Mouse (Mus musculus) cerebellum, postnatal 25 days (tissue): ENCODE data around the gene Mapkapk5.

ENCODE experiments used
- DNase-seq, 2 experiments: peaks; one replicate each; pipeline ENCODE4 v3.0.0; 2021; ENCODE audit warnings: mixed read lengths in 2 of 2

Mapkapk5 gene

DNA sequence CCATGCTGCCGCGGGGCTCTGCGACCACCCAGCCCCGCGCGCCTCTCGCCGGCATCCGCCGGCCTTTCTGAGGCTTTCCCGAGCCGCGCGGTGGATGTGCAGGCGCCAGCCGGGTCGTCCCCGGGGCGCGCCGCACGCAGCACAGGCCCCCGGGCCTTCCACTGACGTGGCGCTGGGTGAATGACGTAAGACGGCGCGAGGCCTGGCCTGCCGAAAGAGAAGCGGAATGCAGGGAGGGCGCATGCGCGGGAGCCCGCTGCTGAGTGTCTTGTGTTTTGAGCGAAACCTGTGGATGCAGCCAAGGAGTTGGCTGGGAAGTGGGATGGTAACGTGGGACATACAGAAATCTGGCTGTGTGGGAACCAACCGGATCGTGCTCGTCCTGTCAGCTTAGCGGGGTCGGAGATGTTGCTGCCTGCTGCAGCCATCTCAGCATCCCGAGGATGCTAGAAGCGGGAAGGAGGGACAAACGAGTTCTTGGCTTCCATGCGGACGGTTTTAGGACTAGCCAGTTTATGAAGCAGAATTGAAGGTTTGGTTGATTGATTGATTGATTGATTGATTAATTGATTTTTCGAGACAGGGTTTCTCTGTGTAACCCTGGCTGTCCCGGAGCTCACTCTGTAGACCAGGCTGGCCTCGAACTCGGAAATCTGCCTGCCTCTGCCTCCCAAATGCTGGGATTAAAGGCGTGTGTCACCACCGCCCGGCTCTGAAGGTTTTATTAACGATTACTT lies at the start of gene Mapkapk5:
Gene Mapkapk5, minus strand, starts transcription at position 113 of the 737 bp plus-strand sequence.
- DNase-seq: peak; percentile 99 to 100

DNA sequence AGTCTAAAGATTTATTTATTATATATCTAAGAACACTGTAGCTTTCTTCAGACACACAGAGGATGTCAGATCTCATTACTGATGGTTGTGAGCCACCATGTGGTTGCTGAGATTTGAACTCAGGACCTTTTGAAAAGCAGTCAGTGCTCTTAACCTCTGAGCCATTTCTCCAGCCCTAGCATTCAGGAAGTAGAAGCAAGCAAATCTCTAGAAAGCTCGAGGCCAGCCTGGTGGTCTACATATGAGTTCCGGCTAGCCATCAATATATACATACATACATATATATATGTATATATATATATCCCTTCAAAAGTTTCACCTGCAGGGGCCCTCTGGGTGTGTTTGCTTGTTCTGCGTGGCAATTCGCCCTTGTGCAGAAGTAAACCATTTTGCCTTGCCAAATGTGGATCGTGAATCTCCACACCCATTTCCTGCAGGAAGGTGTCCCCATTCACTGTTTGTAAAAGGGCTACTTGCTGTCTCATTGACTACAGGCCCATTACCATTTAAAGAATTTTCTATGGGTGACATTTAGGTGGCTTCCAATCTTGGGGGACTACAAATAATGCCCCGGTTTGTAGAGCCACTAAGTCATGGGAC lies 49.1 kb upstream of the Mapkapk5 start:
- no peak for DNase-seq

DNA sequence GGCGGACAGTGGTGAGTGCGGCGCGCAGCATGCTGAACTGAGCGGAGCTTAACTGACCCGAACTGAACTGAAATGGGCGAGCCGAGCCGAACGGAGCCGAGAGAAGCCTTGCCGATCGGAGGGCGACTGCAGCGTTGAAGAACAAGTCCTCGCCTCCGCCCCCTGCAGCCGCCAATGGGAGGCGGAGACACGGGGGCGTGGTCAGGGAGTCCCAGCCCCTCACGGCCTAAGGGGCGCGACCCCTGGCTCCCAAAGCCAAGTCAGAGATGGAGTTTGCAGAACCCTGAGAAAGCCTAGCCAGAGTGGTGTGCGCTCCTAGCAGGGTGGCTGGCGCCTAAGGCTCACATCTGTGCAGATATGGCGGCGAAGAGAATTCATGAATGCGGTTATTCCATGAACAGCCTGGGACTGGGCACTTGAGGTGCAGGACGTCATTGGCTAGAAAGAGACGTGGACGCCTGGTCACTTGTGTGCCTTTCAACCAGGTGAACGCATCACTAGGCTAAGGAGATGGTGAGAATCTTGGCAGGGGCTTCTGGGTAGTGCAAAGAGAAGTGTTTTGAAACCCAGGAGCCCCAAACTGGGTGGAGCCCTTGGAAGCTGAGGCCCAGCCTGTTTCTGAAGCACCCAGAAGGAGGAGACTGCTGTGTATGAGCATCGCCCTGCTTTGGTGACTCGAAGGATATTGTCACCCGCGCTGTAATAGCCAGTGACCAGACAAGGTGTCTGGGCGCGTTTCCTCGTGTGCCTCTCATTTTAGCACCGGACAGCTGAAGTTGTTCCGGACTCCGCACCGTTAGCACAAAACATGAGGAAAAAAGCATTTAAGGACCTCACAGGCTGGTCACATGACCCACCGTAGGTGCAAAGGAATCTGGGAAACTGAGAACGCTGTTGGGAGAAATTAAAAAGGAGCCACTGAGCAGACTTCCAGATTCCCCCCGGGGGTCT lies 48.0 kb upstream of the Mapkapk5 start, which contains the start of gene Aldh2:
Gene Aldh2, minus strand, starts transcription at position 374 of the 951 bp plus-strand sequence.
- DNase-seq: peak; percentile 62 to 77

GRCm38 (mm10) chr5:121592816-121593407 lies 47.2 kb upstream of the Mapkapk5 start:
- DNase-seq: peak in 1 of 2 experiments; percentile 19

- DNase-seq: no peak
Measured at GRCm38 (mm10) chr5:121592064-121592815, 46.5 kb upstream of the Mapkapk5 start.

GRCm38 (mm10) chr5:121591417-121592063 lies 45.8 kb upstream of the Mapkapk5 start:
- no peak for DNase-seq

GRCm38 (mm10) chr5:121589928-121590327 lies 44.2 kb upstream of the Mapkapk5 start:
- DNase-seq: no peak

- no peak for DNase-seq
Measured at GRCm38 (mm10) chr5:121586400-121587039, 40.8 kb upstream of the Mapkapk5 start.

- DNase-seq: no peak
Measured at GRCm38 (mm10) chr5:121585699-121586098, 40.0 kb upstream of the Mapkapk5 start.

DNA sequence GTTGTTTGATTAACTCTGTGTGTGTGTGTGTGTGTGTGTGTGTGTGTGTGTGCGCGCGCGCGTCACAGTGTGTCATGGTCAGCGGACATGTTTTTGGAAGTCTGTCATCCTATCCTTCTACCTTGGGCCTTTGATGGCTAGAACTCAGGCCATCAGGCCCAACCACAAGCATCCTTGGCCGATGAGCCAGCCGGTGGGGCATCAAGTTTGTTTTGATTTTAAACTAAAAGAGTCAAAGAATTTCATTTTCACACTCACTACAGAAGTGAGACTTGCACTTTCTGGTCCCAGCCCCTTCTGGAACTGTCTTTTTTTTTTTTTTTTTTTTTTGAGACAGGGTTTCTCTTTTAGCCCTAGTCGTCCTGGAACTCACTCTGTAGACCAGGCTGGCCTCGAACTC lies 39.3 kb upstream of the Mapkapk5 start:
- DNase-seq: no peak

DNA sequence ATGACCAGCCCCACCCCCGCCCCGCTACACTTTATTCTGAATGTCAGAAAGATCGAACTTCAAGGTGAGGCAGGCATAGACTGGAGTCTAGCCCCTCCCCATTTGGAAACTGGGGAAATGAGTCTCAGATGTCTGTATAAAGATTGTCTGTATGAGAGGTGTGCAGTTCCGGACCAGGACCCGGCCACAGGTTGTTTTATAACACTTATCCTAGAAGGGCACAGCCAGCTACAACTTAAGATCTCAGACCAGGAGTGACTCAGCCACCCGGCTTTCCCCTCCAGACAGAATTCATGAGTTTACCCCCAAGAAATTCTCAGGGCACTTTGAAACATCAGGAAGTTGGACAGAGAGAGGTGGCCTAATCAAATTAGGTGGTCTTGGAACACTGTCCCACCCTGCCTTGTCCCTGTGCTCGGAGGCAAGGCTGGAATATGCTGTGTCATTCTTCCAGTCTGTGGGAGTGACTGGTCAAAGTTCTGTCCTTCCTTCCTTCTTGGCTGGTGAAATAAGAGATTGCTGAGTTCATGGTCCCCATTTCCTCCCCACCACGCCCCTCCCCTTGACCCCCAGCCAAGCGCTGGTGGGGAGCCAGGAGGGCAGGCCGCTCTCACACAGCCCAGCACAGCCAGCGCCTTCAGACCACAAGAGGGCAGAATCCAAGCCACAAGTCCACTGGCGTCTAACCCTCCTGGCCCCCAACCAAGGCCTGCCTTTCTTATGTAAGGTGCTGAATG lies 38.2 kb upstream of the Mapkapk5 start:
- DNase-seq: peak; percentile 55 to 76

DNA sequence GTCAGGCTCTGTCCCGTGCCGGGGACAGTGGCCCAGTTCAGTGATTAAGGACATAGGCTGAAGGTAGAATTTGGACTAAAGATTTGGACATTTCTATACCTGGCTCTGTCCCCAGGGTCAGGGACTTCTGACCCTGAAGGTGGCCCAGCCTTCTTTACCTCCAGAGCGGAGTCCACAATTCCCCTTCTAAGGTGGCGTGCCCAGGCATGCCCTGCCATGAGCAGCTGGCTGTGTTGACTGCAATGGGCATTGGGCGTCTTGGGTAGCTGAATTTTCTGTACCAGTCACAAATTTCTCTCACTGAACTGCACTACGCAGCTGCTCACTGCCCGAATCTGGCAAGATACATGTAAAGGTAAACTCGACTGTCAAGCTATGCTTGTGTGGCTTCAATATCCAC lies 36.2 kb upstream of the Mapkapk5 start:
- DNase-seq: no peak

DNA sequence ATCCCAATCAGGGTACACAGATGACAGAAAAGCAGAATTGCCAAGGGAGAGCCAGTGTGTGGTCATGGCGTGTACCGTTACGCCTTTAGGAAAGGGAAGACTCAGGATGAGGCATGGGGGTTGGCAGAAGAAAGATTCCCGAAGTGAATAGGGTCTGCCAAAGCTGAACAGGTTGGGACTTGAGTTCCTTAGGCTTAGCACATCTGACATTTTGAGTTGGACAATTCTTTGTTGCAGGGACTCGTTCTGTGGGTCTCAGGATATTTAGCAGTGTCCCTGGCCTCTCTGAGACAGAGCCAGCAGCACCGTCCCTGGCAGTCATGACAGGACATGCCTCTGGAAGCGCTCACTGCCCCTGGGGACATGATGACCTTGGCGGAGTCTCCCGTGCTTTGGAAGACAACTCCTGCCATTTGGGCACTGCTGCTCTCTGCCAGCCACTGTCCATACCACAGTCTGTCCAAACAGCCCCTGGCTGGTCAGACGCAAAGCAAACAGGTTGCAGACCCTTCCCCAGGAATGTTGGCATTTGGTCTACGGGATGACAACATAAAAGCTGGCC lies 31.3 kb upstream of the Mapkapk5 start:
- no peak for DNase-seq

DNA sequence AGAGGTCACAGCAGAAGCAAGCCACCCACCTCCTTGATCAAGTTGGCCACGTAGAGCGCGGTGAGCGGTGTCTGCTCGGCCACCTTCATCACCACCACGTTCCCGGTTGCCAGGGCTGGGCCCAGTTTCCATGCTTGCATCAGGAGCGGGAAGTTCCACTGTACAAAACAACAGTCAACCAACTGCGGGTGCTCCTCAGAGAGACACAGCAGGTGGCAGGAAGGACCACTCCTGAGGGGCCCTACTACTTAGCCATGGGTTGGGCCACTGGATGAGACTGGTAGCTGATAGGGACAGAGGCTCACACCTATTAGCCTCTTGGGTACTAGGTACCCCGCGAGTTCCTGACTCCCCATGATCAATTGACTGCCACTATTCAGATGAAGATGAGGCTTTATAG lies 30.2 kb upstream of the Mapkapk5 start:
- no peak for DNase-seq

DNA sequence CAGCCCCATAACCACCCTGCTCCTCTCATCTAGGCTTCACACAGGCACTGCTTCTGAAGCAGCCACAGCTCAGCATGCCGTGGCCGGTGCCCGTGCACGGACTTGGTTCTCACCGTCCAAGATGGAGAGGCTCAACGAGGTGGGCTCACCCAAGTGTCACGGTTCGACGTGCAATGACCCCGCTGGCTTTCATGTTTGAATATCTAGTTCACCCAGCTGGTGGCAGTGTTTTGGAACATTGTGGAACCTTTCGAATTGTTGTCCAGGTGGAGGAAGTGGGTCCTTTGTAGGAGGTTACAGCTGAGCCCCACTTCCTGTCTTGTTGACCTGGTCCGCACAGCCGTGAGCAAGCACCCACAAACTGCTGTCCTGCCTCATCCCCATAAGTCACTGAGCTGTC lies 28.4 kb upstream of the Mapkapk5 start:
- no peak for DNase-seq

DNA sequence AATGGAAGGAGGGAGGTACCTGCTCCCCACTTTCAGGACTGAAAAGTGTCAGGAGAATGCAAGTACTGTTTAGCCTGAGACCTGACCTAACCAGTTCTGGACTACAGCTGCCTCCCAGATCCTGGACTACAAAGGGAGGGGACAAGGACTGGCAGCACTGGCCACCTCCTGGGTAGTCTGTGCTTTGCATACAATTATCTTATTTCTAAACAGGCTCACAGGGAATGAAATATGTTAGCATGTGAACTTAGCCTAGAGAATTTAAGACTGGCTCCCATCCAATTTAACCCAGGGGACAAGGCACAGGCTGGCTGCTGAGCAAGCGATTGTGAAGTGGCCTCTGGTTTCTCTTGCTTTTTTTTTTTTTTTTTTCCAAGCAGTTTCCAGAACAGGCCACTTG lies 25.1 kb upstream of the Mapkapk5 start:
- no peak for DNase-seq

DNA sequence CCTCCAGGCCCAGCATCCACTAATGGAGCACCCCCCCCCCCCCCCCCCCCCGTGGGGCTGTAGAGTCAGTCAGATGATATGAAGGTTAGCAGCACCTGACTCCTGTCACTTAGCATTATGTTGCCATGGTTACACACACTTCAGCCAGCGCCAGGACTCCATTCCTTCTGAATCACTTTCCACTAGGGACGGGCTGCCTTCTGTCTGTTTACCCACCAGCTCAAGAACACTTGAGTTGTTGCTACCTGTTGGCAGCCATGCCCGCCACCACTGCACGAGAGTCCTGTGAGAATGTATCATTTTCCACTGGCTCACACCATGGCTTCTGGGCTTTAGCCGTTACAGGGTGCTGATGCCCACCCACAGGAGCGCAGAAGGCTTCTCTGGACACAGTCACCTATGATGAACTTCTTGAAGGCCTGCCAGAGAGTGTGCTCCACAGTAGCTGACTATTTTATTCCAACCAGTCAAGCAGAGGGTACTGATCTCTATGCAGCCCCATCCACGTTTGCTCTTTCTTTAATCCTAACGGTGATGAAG lies 24.2 kb upstream of the Mapkapk5 start:
- DNase-seq: no peak

GRCm38 (mm10) chr5:121566035-121566681 lies 20.5 kb upstream of the Mapkapk5 start:
- no peak for DNase-seq

GRCm38 (mm10) chr5:121564468-121564895 lies 18.8 kb upstream of the Mapkapk5 start:
- DNase-seq: peak; percentile 61 to 77
